Mouse (Mus musculus): Measurements from ENCODE around the gene Lhfpl2. TPM values are rescaled to one million over a fixed set of nuclear protein-coding genes. Genes with fewer than 3 reads are reported as not detected.

The Lhfpl2 gene
- polyA plus RNA-seq, 1 experiment, result 15.5 TPM

- peaks cover 71% of the 10 kb centered on the region for H3K79me2 ChIP-seq (ENCODE audit: control insufficient read depth, insufficient read depth)
- peaks cover 34% of the 10 kb centered on the region for H3K79me3 ChIP-seq (ENCODE audit: low read depth)
- no peaks in the 10 kb centered on the region for H3K27me3 ChIP-seq (ENCODE audit: control insufficient read depth, insufficient read depth, insufficient read length)
- no peak overlapping the region for H3ac ChIP-seq (ENCODE audit: control insufficient read depth, insufficient read length, low read depth)
- TF ChIP-seq CTCF (IDR thresholded peaks at IDR 0.05; ENCODE audit: control insufficient read depth, insufficient read depth, insufficient read length), result no peak
- no peak for TF ChIP-seq MYOG (IDR thresholded peaks at IDR 0.05; ENCODE audit: control insufficient read depth, extremely low read depth, insufficient read length)
- H3K36me3 ChIP-seq (ENCODE audit: control insufficient read depth, insufficient read depth), result peaks cover 31% of the 10 kb centered on the region
- no peak overlapping the region for H3K4me3 ChIP-seq (ENCODE audit: insufficient read depth, poor library complexity, severe bottlenecking)
Observed at GRCm38 (mm10) chr13:94100361-94100760, 42.8 kb downstream of the Lhfpl2 start.

GRCm38 (mm10) chr13:94101020-94101571, 43.5 kb downstream of the Lhfpl2 start:
- Histone ChIP-seq H3K36me3 (ENCODE audit: control insufficient read depth, insufficient read depth) (peaks cover 32% of the 10 kb centered on the region), H3K79me2 (ENCODE audit: control insufficient read depth, insufficient read depth) (peaks cover 76% of the 10 kb centered on the region), H3ac (ENCODE audit: control insufficient read depth, insufficient read length, low read depth) (no peak overlapping the region), H3K4me3 (ENCODE audit: insufficient read depth, poor library complexity, severe bottlenecking) (no peak overlapping the region), H3K79me3 (ENCODE audit: low read depth) (peaks cover 38% of the 10 kb centered on the region), H3K27me3 (ENCODE audit: control insufficient read depth, insufficient read depth, insufficient read length) (no peaks in the 10 kb centered on the region)
- TF ChIP-seq MYOD1 (IDR thresholded peaks at IDR 0.05; ENCODE audit: control insufficient read depth, insufficient read length, low read depth) (no peak), MYOG (IDR thresholded peaks at IDR 0.05; ENCODE audit: control insufficient read depth, extremely low read depth, insufficient read length) (no peak), CTCF (IDR thresholded peaks at IDR 0.05; ENCODE audit: control insufficient read depth, insufficient read depth, insufficient read length) (no peak), USF1 (IDR thresholded peaks at IDR 0.05; ENCODE audit: low read depth) (no peak), FOSL1 (IDR thresholded peaks at IDR 0.05; ENCODE audit: insufficient read depth, low read length, poor library complexity, severe bottlenecking) (no peak), CEBPB (IDR thresholded peaks at IDR 0.05; ENCODE audit: low read depth) (no peak), MAX (IDR thresholded peaks at IDR 0.05) (no peak)

GRCm38 (mm10) chr13:94104866-94105475, 47.4 kb downstream of the Lhfpl2 start:
- TF ChIP-seq CEBPB (IDR thresholded peaks at IDR 0.05; ENCODE audit: low read depth) (no peak), MYOD1 (IDR thresholded peaks at IDR 0.05; ENCODE audit: control insufficient read depth, insufficient read length, low read depth) (no peak), MYOG (IDR thresholded peaks at IDR 0.05; ENCODE audit: control insufficient read depth, extremely low read depth, insufficient read length) (no peak), FOSL1 (IDR thresholded peaks at IDR 0.05; ENCODE audit: insufficient read depth, low read length, poor library complexity, severe bottlenecking) (no peak), MAX (IDR thresholded peaks at IDR 0.05) (no peak), USF1 (IDR thresholded peaks at IDR 0.05; ENCODE audit: low read depth) (no peak), CTCF (IDR thresholded peaks at IDR 0.05; ENCODE audit: control insufficient read depth, insufficient read depth, insufficient read length) (no peak)
- Histone ChIP-seq H3K79me2 (ENCODE audit: control insufficient read depth, insufficient read depth) (peaks cover 74% of the 10 kb centered on the region), H3K79me3 (ENCODE audit: low read depth) (peaks cover 24% of the 10 kb centered on the region), H3K4me3 (ENCODE audit: insufficient read depth, poor library complexity, severe bottlenecking) (no peak overlapping the region), H3ac (ENCODE audit: control insufficient read depth, insufficient read length, low read depth) (no peak overlapping the region), H3K27me3 (ENCODE audit: control insufficient read depth, insufficient read depth, insufficient read length) (no peaks in the 10 kb centered on the region), H3K36me3 (ENCODE audit: control insufficient read depth, insufficient read depth) (peaks cover 47% of the 10 kb centered on the region)

GRCm38 (mm10) chr13:94106431-94106830, 48.8 kb downstream of the Lhfpl2 start:
- H3K4me3 ChIP-seq (ENCODE audit: insufficient read depth, poor library complexity, severe bottlenecking), result no peak overlapping the region
- H3ac ChIP-seq (ENCODE audit: control insufficient read depth, insufficient read length, low read depth), result no peak overlapping the region
- H3K36me3 ChIP-seq (ENCODE audit: control insufficient read depth, insufficient read depth), result peaks cover 44% of the 10 kb centered on the region
- H3K27me3 ChIP-seq (ENCODE audit: control insufficient read depth, insufficient read depth, insufficient read length), result no peaks in the 10 kb centered on the region
- TF ChIP-seq MYOG (IDR thresholded peaks at IDR 0.05; ENCODE audit: control insufficient read depth, extremely low read depth, insufficient read length) (no peak), USF1 (IDR thresholded peaks at IDR 0.05; ENCODE audit: low read depth) (no peak), MYOD1 (IDR thresholded peaks at IDR 0.05; ENCODE audit: control insufficient read depth, insufficient read length, low read depth) (no peak), MAX (IDR thresholded peaks at IDR 0.05) (no peak), CEBPB (IDR thresholded peaks at IDR 0.05; ENCODE audit: low read depth) (no peak)
- peaks cover 75% of the 10 kb centered on the region for H3K79me2 ChIP-seq (ENCODE audit: control insufficient read depth, insufficient read depth)
- peaks cover 22% of the 10 kb centered on the region for H3K79me3 ChIP-seq (ENCODE audit: low read depth)

- Histone ChIP-seq H3K27me3 (ENCODE audit: control insufficient read depth, insufficient read depth, insufficient read length) (no peaks in the 10 kb centered on the region), H3K36me3 (ENCODE audit: control insufficient read depth, insufficient read depth) (peaks cover 50% of the 10 kb centered on the region), H3K4me3 (ENCODE audit: insufficient read depth, poor library complexity, severe bottlenecking) (no peak overlapping the region), H3K79me2 (ENCODE audit: control insufficient read depth, insufficient read depth) (peaks cover 75% of the 10 kb centered on the region), H3ac (ENCODE audit: control insufficient read depth, insufficient read length, low read depth) (no peak overlapping the region), H3K79me3 (ENCODE audit: low read depth) (peaks cover 23% of the 10 kb centered on the region)
- TF ChIP-seq MYOG (IDR thresholded peaks at IDR 0.05; ENCODE audit: control insufficient read depth, extremely low read depth, insufficient read length), result no peak
- no peak for TF ChIP-seq MAX (IDR thresholded peaks at IDR 0.05)
- no peak for TF ChIP-seq CTCF (IDR thresholded peaks at IDR 0.05; ENCODE audit: control insufficient read depth, insufficient read depth, insufficient read length)
- TF ChIP-seq USF1 (IDR thresholded peaks at IDR 0.05; ENCODE audit: low read depth), result no peak
Observed at GRCm38 (mm10) chr13:94106983-94107382, 49.4 kb downstream of the Lhfpl2 start.

- no peaks in the 10 kb centered on the region for H3K27me3 ChIP-seq (ENCODE audit: control insufficient read depth, insufficient read depth, insufficient read length)
- H3K36me3 ChIP-seq (ENCODE audit: control insufficient read depth, insufficient read depth), result peaks cover 44% of the 10 kb centered on the region
- H3K4me3 ChIP-seq (ENCODE audit: insufficient read depth, poor library complexity, severe bottlenecking), result no peak overlapping the region
- peaks cover 97% of the 10 kb centered on the region for H3K79me2 ChIP-seq (ENCODE audit: control insufficient read depth, insufficient read depth)
- TF ChIP-seq FOSL1 (IDR thresholded peaks at IDR 0.05; ENCODE audit: insufficient read depth, low read length, poor library complexity, severe bottlenecking) (no peak), CEBPB (IDR thresholded peaks at IDR 0.05; ENCODE audit: low read depth) (no peak), USF1 (IDR thresholded peaks at IDR 0.05; ENCODE audit: low read depth) (no peak), MAX (IDR thresholded peaks at IDR 0.05) (no peak), CTCF (IDR thresholded peaks at IDR 0.05; ENCODE audit: control insufficient read depth, insufficient read depth, insufficient read length) (no peak)
- H3ac ChIP-seq (ENCODE audit: control insufficient read depth, insufficient read length, low read depth), result no peak overlapping the region
- H3K79me3 ChIP-seq (ENCODE audit: low read depth), result peaks cover 32% of the 10 kb centered on the region
Observed at GRCm38 (mm10) chr13:94110556-94110955, 53.0 kb downstream of the Lhfpl2 start.
